In the genomic region with DNA sequence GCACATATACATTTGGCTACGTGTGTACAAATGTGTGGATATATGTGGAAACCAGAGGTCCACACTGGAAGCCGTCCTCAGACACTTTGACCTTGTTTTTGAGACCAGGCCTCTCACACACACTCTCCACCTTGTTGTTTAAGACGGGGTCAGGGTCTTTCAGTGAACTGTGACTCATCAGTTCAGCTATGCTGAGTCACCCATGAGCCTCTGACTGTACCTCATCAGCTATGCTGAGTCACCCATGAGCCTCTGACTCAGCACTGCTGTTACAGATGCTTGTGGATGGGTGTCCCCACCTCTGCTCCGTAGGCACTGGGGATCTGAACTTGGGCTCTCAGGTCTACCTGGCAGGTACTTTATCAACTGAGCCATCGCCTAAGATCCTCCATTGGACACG, we compare ENCODE assay signal across 7 mouse cellular contexts.
DNase-seq lines count a peak whose midpoint lies in the region; ATAC-seq lines count a peak whose summit lies in the region.

No protein-coding gene starts in this region.

- no peaks in the 10 kb centered on the region for H3K9me3 ChIP-seq in lung, embryonic 15.5 days
- no peaks in the 10 kb centered on the region for H3K9me3 ChIP-seq in hindbrain, embryonic 16.5 days (ENCODE audit: control insufficient read depth, low read length)

- no peak overlapping the region for H3K9ac ChIP-seq in lung, embryonic 15.5 days
- H3K9ac ChIP-seq in hindbrain, embryonic 16.5 days (ENCODE audit: low read depth, low read length): no peak overlapping the region

- peak; percentile 69; the same call in 1 of the 2 replicates for ATAC-seq in lung, embryonic 15.5 days (ENCODE audit: borderline replicate concordance, extremely low read depth, low FRiP score, low TSS enrichment)
- no peak for ATAC-seq in hindbrain, embryonic 16.5 days

- H3K36me3 ChIP-seq in lung, embryonic 15.5 days: no peaks in the 10 kb centered on the region
- no peaks in the 10 kb centered on the region for H3K36me3 ChIP-seq in hindbrain, embryonic 16.5 days (ENCODE audit: control insufficient read depth, insufficient read depth, low read length)

- no peaks in the 10 kb centered on the region for H3K27me3 ChIP-seq in lung, embryonic 15.5 days
- no peaks in the 10 kb centered on the region for H3K27me3 ChIP-seq in hindbrain, embryonic 16.5 days (replicated peaks; ENCODE audit: control insufficient read depth, insufficient read depth, low read length)

- no peak for DNase-seq in lung, adult 18-20 months
- peak; percentile 61 for DNase-seq in Muller cell, postnatal 12 days (ENCODE audit: inconsistent ontology term)
- DNase-seq in c-Kit-positive CD71-positive TER-119-positive erythroid progenitor cells, embryonic 14.5 days (ENCODE audit: low spot score): peak; percentile 94
- peak; percentile 48 for DNase-seq in mesoderm, embryonic 11.5 days (ENCODE audit: low read depth, low spot score)
- no peak for DNase-seq in frontal cortex, postnatal 14 days (ENCODE audit: low spot score in 2 of 2)

- no peaks in the 10 kb centered on the region for H3K4me1 ChIP-seq in lung, embryonic 15.5 days
- H3K4me1 ChIP-seq in hindbrain, embryonic 16.5 days (ENCODE audit: control insufficient read depth, insufficient read depth, low read depth, low read length): no peaks in the 10 kb centered on the region

- 78% methylated on average over 6 of the region's 6 CpGs for WGBS in lung, embryonic 15.5 days
- WGBS in hindbrain, embryonic 16.5 days: 88% methylated on average over 6 of the region's 6 CpGs

- no peak overlapping the region for H3K27ac ChIP-seq in lung, embryonic 15.5 days
- H3K27ac ChIP-seq in hindbrain, embryonic 16.5 days (ENCODE audit: low read depth, low read length): no peak overlapping the region

- H3K4me3 ChIP-seq in lung, embryonic 15.5 days: no peak overlapping the region
- H3K4me3 ChIP-seq in hindbrain, embryonic 16.5 days (ENCODE audit: low read length): no peak overlapping the region

- H3K4me2 ChIP-seq in lung, embryonic 15.5 days: no peak overlapping the region
- H3K4me2 ChIP-seq in hindbrain, embryonic 16.5 days (ENCODE audit: low read length): no peak overlapping the region

Comparison
In these comparisons a context has a peak if more than half of its experiments do, and no peak if none do; other contexts are left out.
1. DNase-seq: peak in Muller cell, postnatal 12 days (single experiment), c-Kit-positive CD71-positive TER-119-positive erythroid progenitor cells, embryonic 14.5 days (single experiment) and mesoderm, embryonic 11.5 days (single experiment); none in lung, adult 18-20 months (0 of 2) and frontal cortex, postnatal 14 days (0 of 2).